Mouse (Mus musculus) hindbrain, embryonic 14.5 days (tissue): ENCODE results near the gene Aqr. TPM values are rescaled to one million over a fixed set of nuclear protein-coding genes. Genes with fewer than 3 reads are reported as not detected.

ENCODE experiments used
- ATAC-seq: fragments of 200-750 bp; cut with Nextera tagmentation; 2 replicates; pipeline ENCODE4 v1.8.0; 2017; ENCODE audit warnings: moderate number of reproducible peaks, mild to moderate bottlenecking, moderate TSS enrichment, moderate library complexity; ENCODE audit not compliant: low FRiP score
- DNase-seq: peaks from one replicate; pipeline ENCODE4 v3.0.0-alpha.2; 2015; ENCODE audit warnings: low spot score
- H3K27ac ChIP-seq: fragments of 300-500 bp; sonication (generic); 2 replicates; pipeline ENCODE4 v1.5.1; 2014; ENCODE audit warnings: mild to moderate bottlenecking, moderate library complexity
- H3K27me3 ChIP-seq: fragments of 300-500 bp; sonication (generic); 2 replicates; pipeline ENCODE4 v1.6.1; 2014; ENCODE audit warnings: mild to moderate bottlenecking, low read length, mixed read lengths; ENCODE audit not compliant: control insufficient read depth, insufficient read depth
- H3K36me3 ChIP-seq: fragments of 300-500 bp; sonication (generic); replicated peaks from 2 replicates; pipeline ENCODE4 v1.6.1; 2014; ENCODE audit not compliant: control insufficient read depth, insufficient read depth
- H3K4me1 ChIP-seq: fragments of 300-500 bp; sonication (generic); replicated peaks from 2 replicates; pipeline ENCODE4 v1.6.1; 2014; ENCODE audit warnings: antibody characterized with exemption, low read length, mixed read lengths; ENCODE audit not compliant: control insufficient read depth, insufficient read depth
- H3K4me2 ChIP-seq: fragments of 300-500 bp; sonication (generic); replicated peaks from 2 replicates; pipeline ENCODE4 v1.6.1; 2014; ENCODE audit warnings: mild to moderate bottlenecking, moderate library complexity
- H3K4me3 ChIP-seq: fragments of 300-500 bp; sonication (generic); replicated peaks from 2 replicates; pipeline ENCODE4 v1.5.1; 2014; ENCODE audit warnings: mild to moderate bottlenecking, low read length
- H3K9ac ChIP-seq: fragments of 300-500 bp; sonication (generic); 2 replicates; pipeline ENCODE4 v1.6.1; 2014
- H3K9me3 ChIP-seq: fragments of 300-500 bp; sonication (generic); 2 replicates; pipeline ENCODE4 v1.6.1; 2016; ENCODE audit warnings: low read length; ENCODE audit not compliant: control insufficient read depth
- WGBS: fragments of 180-500 bp; shearing (Covaris S2); extraction: QIAGEN DNeasy Blood & Tissue Kit; methylation state at CpG from one replicate; pipeline ENCODE4 v1.1.7; 2014; 5-methylcytosine and 5-hydroxymethylcytosine counted together
- polyA plus RNA-seq: library from polyadenylated mRNA; unstranded; fragments of >200 nt; fragmentation: Nextera tagmentation; extraction: Ambion mirVana; gene quantifications from 2 replicates; pipeline ENCODE4 v1.2.1, GENCODE M21; 2014

Aqr gene
- polyA plus RNA-seq, 1 experiment from 2014 or later, result 42.9 TPM

GRCm38 (mm10) chr2:114117235-114117634, 69.6 kb downstream of the Aqr start:
- no peak overlapping the region for H3K4me3 ChIP-seq
- no peaks in the 10 kb centered on the region for H3K9me3 ChIP-seq
- 93% methylated on average over 3 of the region's 3 CpGs for WGBS
- peaks cover 83% of the 10 kb centered on the region for H3K36me3 ChIP-seq
- DNase-seq (no peak), ATAC-seq (no peak)
- H3K9ac ChIP-seq, result no peak overlapping the region
- no peaks in the 10 kb centered on the region for H3K4me1 ChIP-seq
- H3K4me2 ChIP-seq, result no peak overlapping the region
- H3K27ac ChIP-seq, result no peak overlapping the region
- H3K27me3 ChIP-seq, result no peaks in the 10 kb centered on the region

- Histone ChIP-seq H3K4me1 (no peaks in the 10 kb centered on the region), H3K9me3 (no peaks in the 10 kb centered on the region), H3K27me3 (no peaks in the 10 kb centered on the region), H3K9ac (no peak overlapping the region), H3K36me3 (peaks cover 83% of the 10 kb centered on the region), H3K4me2 (no peak overlapping the region), H3K27ac (no peak overlapping the region), H3K4me3 (no peak overlapping the region)
- ATAC-seq, result no peak
- WGBS, result 98% methylated on average over 4 of the region's 4 CpGs
- no peak for DNase-seq
These were observed 71.3 kb downstream of the Aqr start for GRCm38 (mm10) chr2:114115563-114115962.

- Histone ChIP-seq H3K27ac (no peak overlapping the region), H3K9ac (no peak overlapping the region), H3K9me3 (no peaks in the 10 kb centered on the region), H3K4me1 (no peaks in the 10 kb centered on the region), H3K36me3 (peaks cover 97% of the 10 kb centered on the region), H3K27me3 (no peaks in the 10 kb centered on the region), H3K4me3 (no peak overlapping the region), H3K4me2 (no peak overlapping the region)
- ATAC-seq (no peak), DNase-seq (no peak)
- WGBS, result 40% methylated on average over 23 of the region's 23 CpGs
These were observed 79.2 kb downstream of the Aqr start for GRCm38 (mm10) chr2:114107288-114108278.

- Histone ChIP-seq H3K4me3 (no peak overlapping the region), H3K9me3 (no peaks in the 10 kb centered on the region), H3K4me1 (no peaks in the 10 kb centered on the region), H3K27ac (no peak overlapping the region), H3K36me3 (peaks cover 98% of the 10 kb centered on the region), H3K9ac (no peak overlapping the region), H3K27me3 (no peaks in the 10 kb centered on the region), H3K4me2 (no peak overlapping the region)
- ATAC-seq (no peak), DNase-seq (no peak)
- WGBS, result 94% methylated on average over 8 of the region's 8 CpGs
These were observed 80.4 kb downstream of the Aqr start for GRCm38 (mm10) chr2:114106383-114106782.

GRCm38 (mm10) chr2:114102471-114102870, 84.4 kb downstream of the Aqr start:
- no peaks in the 10 kb centered on the region for H3K4me1 ChIP-seq
- H3K4me3 ChIP-seq, result no peak overlapping the region
- H3K4me2 ChIP-seq, result no peak overlapping the region
- H3K9ac ChIP-seq, result no peak overlapping the region
- no peak overlapping the region for H3K27ac ChIP-seq
- no peaks in the 10 kb centered on the region for H3K9me3 ChIP-seq
- ATAC-seq (no peak), DNase-seq (no peak)
- peaks cover 87% of the 10 kb centered on the region for H3K36me3 ChIP-seq
- WGBS, result 90% methylated on average over 3 of the region's 3 CpGs
- H3K27me3 ChIP-seq, result no peaks in the 10 kb centered on the region

- WGBS, result 97% methylated on average over 9 of the region's 9 CpGs
- no peak for ATAC-seq
- peaks cover 71% of the 10 kb centered on the region for H3K36me3 ChIP-seq
These were observed 86.0 kb downstream of the Aqr start for GRCm38 (mm10) chr2:114100834-114101233.

GRCm38 (mm10) chr2:114099816-114100215, 87.0 kb downstream of the Aqr start:
- Histone ChIP-seq H3K27ac (no peak overlapping the region), H3K4me3 (no peak overlapping the region), H3K4me2 (no peak overlapping the region), H3K36me3 (peaks cover 61% of the 10 kb centered on the region), H3K9ac (no peak overlapping the region), H3K9me3 (no peaks in the 10 kb centered on the region), H3K27me3 (no peaks in the 10 kb centered on the region), H3K4me1 (no peaks in the 10 kb centered on the region)
- no peak for ATAC-seq
- no peak for DNase-seq
- WGBS, result 90% methylated on average over 3 of the region's 3 CpGs

More at GRCm38 (mm10) chr2:114100834-114101233, 86.0 kb downstream of the Aqr start:
- H3K4me3 ChIP-seq, result no peak overlapping the region
- no peaks in the 10 kb centered on the region for H3K9me3 ChIP-seq
- H3K9ac ChIP-seq, result no peak overlapping the region
- H3K27me3 ChIP-seq, result no peaks in the 10 kb centered on the region
- no peak overlapping the region for H3K4me2 ChIP-seq
- DNase-seq, result no peak
- H3K4me1 ChIP-seq, result no peaks in the 10 kb centered on the region
- H3K27ac ChIP-seq, result no peak overlapping the region

- ATAC-seq (no peak), DNase-seq (no peak)
- WGBS, result 96% methylated on average over 5 of the region's 5 CpGs
- Histone ChIP-seq H3K4me3 (no peak overlapping the region), H3K9ac (no peak overlapping the region), H3K27me3 (no peaks in the 10 kb centered on the region), H3K36me3 (peaks cover 54% of the 10 kb centered on the region), H3K4me1 (no peaks in the 10 kb centered on the region), H3K9me3 (no peaks in the 10 kb centered on the region), H3K4me2 (no peak overlapping the region), H3K27ac (no peak overlapping the region)
These were observed 87.7 kb downstream of the Aqr start for GRCm38 (mm10) chr2:114099109-114099508.

GRCm38 (mm10) chr2:114097627-114098026, 89.2 kb downstream of the Aqr start:
- no peak for DNase-seq
- peaks cover 5% of the 10 kb centered on the region; the same call in 1 of the 2 replicates for H3K4me1 ChIP-seq
- no peak overlapping the region for H3K4me3 ChIP-seq
- no peak overlapping the region for H3K9ac ChIP-seq
- ATAC-seq, result no peak
- no peak overlapping the region for H3K4me2 ChIP-seq
- H3K27ac ChIP-seq, result no peak overlapping the region
- no peaks in the 10 kb centered on the region for H3K9me3 ChIP-seq
- no peaks in the 10 kb centered on the region for H3K27me3 ChIP-seq
- WGBS, result 94% methylated on average over 4 of the region's 4 CpGs
- H3K36me3 ChIP-seq, result peaks cover 40% of the 10 kb centered on the region
